Mouse (Mus musculus): ENCODE measurements around the gene Cbfa2t3. TPM values are rescaled to one million over a fixed set of nuclear protein-coding genes. Genes with fewer than 3 reads are reported as not detected.

The Cbfa2t3 gene
- total and polyA plus RNA-seq, 3 experiments, result 10.5 to 102 TPM; not detected in 1

DNA sequence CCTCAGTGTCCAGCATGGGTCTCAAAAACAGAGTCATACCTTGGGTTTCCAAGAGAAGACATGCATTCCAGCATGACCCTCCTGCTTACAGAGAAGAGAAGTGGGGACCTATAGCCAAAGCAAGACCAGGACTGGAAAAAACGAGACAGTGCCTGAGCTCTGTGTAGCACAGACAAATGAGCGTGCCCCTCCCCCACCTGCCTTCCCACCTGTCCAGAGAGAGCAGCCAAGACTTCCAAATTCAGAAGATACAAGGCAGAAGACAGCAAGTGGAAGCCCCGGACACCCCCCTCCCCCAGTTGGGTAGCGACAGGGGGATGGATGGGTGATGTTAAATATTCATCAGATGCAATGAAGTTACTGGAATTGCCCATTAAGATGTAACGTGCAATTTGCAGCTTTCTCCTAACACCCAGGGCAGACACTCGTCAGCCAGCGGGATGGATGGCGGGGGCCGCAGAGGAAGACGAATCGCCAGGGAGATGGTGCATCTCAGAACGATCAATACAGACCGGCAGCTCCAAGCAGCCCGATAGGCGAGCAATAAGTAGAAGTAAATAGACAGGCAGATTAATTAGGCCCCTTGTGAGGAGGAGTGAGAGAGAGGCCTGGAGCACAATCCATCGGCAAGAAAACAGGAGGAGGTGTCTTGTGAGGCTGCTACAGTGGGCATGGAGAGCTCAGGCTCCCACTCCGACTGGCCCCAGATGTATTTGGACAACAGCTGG is 46.3 kb upstream of the Cbfa2t3 start:
- Histone ChIP-seq H3K9ac (ENCODE audit: control insufficient read depth, low read depth, low read length, poor library complexity, severe bottlenecking) (no peak overlapping the region), H3K79me2 (ENCODE audit: control insufficient read depth, insufficient read depth, low read length, poor library complexity) (no peaks in the 10 kb centered on the region), H3K27me3 (ENCODE audit: control insufficient read depth in 1 of 2, insufficient read depth in 2 of 2, low read length in 2 of 2) (no peaks in the 10 kb centered on the region), H3K36me3 (ENCODE audit: control insufficient read depth in 1 of 2, insufficient read depth in 2 of 2, low read length in 2 of 2) (peaks cover 0 to 9% of the 10 kb centered on the region in 2 experiments; a peak in 2 of 4 replicates), H3K9me3 (replicated peaks; ENCODE audit: insufficient read depth, low read length) (no peaks in the 10 kb centered on the region), H3K27ac (ENCODE audit: control insufficient read depth, low read depth, low read length) (no peak overlapping the region), H3K4me1 (ENCODE audit: control insufficient read depth in 1 of 2, insufficient read depth in 2 of 2, low read length in 2 of 2) (peaks cover 9 to 10% of the 10 kb centered on the region in 2 experiments), H3K4me3 (ENCODE audit: control insufficient read depth in 1 of 2, insufficient read depth in 1 of 2, low read depth in 2 of 2, low read length in 2 of 2) (no peak overlapping the region)
- TF ChIP-seq BHLHE40 (IDR thresholded peaks at IDR 0.05; ENCODE audit: borderline replicate concordance, low read depth, low read length) (no peak), ELF1 (IDR thresholded peaks at IDR 0.05; ENCODE audit: low read depth, low read length) (no peak), RCOR1 (IDR thresholded peaks at IDR 0.05; ENCODE audit: low read depth, low read length) (no peak), ZKSCAN1 (IDR thresholded peaks at IDR 0.05; ENCODE audit: low read depth, low read length) (no peak), HCFC1 (IDR thresholded peaks at IDR 0.05; ENCODE audit: low read depth, low read length) (no peak), NELFE (IDR thresholded peaks at IDR 0.05; ENCODE audit: low read depth, low read length) (no peak), SMC3 (IDR thresholded peaks at IDR 0.05; ENCODE audit: low read depth, low read length) (no peak), CTCF (IDR thresholded peaks at IDR 0.05 in 2 of 3, conservative IDR thresholded peaks at IDR 0.05 in 1 of 3; ENCODE audit: control insufficient read depth in 1 of 3, insufficient read depth in 1 of 3, low read depth in 2 of 3, low read length in 3 of 3, poor library complexity in 1 of 3, severe bottlenecking in 1 of 3) (no peak), MXI1 (IDR thresholded peaks at IDR 0.05; ENCODE audit: low read depth, low read length) (no peak), ETS1 (IDR thresholded peaks at IDR 0.05; ENCODE audit: low read depth, low read length) (no peak), GATA1 (IDR thresholded peaks at IDR 0.05; ENCODE audit: low read depth, low read length) (no peak), RAD21 (IDR thresholded peaks at IDR 0.05; ENCODE audit: low read depth, low read length) (no peak), MYC (IDR thresholded peaks at IDR 0.05; ENCODE audit: low read depth, low read length) (no peak), MAX (IDR thresholded peaks at IDR 0.05; ENCODE audit: low read length) (no peak)
- DNase-seq (ENCODE audit: low read depth, low spot score), result no peak

GRCm38 (mm10) chr8:122742471-122742870 is 43.6 kb upstream of the Cbfa2t3 start:
- no peaks in the 10 kb centered on the region for H3K9me3 ChIP-seq (replicated peaks; ENCODE audit: insufficient read depth, low read length)
- H3K27me3 ChIP-seq (ENCODE audit: control insufficient read depth in 1 of 2, insufficient read depth in 2 of 2, low read length in 2 of 2), result no peaks in the 10 kb centered on the region
- H3K27ac ChIP-seq (ENCODE audit: control insufficient read depth, low read depth, low read length), result no peak overlapping the region
- no peak overlapping the region for H3K9ac ChIP-seq (ENCODE audit: control insufficient read depth, low read depth, low read length, poor library complexity, severe bottlenecking)
- H3K4me1 ChIP-seq (ENCODE audit: control insufficient read depth in 1 of 2, insufficient read depth in 2 of 2, low read length in 2 of 2), result peaks cover 5 to 19% of the 10 kb centered on the region in 2 experiments
- no peak for DNase-seq (ENCODE audit: low read depth, low spot score)
- peaks cover 0 to 9% of the 10 kb centered on the region in 2 experiments; a peak in 2 of 4 replicates for H3K36me3 ChIP-seq (ENCODE audit: control insufficient read depth in 1 of 2, insufficient read depth in 2 of 2, low read length in 2 of 2)
- TF ChIP-seq UBTF (IDR thresholded peaks at IDR 0.05; ENCODE audit: borderline replicate concordance, insufficient read depth, low read depth, low read length) (no peak), NELFE (IDR thresholded peaks at IDR 0.05; ENCODE audit: low read depth, low read length) (no peak), POLR2AphosphoS5 (IDR thresholded peaks at IDR 0.05; ENCODE audit: borderline replicate concordance, low read depth, low read length) (no peak), MYC (IDR thresholded peaks at IDR 0.05; ENCODE audit: low read depth, low read length) (no peak), GABPA (IDR thresholded peaks at IDR 0.05; ENCODE audit: low read depth, low read length) (no peak), MEF2A (IDR thresholded peaks at IDR 0.05; ENCODE audit: extremely low read depth, insufficient replicate concordance, low read depth, low read length, poor library complexity, severe bottlenecking) (no peak), SIN3A (IDR thresholded peaks at IDR 0.05; ENCODE audit: low read length) (no peak), ETS1 (IDR thresholded peaks at IDR 0.05; ENCODE audit: low read depth, low read length) (no peak), MYB (IDR thresholded peaks at IDR 0.05; ENCODE audit: low read depth, low read length) (no peak), E2F4 (IDR thresholded peaks at IDR 0.05; ENCODE audit: borderline replicate concordance, low read depth, low read length) (no peak), RAD21 (IDR thresholded peaks at IDR 0.05; ENCODE audit: low read depth, low read length) (no peak), MAZ (IDR thresholded peaks at IDR 0.05; ENCODE audit: low read depth, low read length) (no peak), BHLHE40 (IDR thresholded peaks at IDR 0.05; ENCODE audit: borderline replicate concordance, low read depth, low read length) (no peak), RCOR1 (IDR thresholded peaks at IDR 0.05; ENCODE audit: low read depth, low read length) (no peak)
- no peaks in the 10 kb centered on the region for H3K79me2 ChIP-seq (ENCODE audit: control insufficient read depth, insufficient read depth, low read length, poor library complexity)
- H3K4me3 ChIP-seq (ENCODE audit: control insufficient read depth in 1 of 2, insufficient read depth in 1 of 2, low read depth in 2 of 2, low read length in 2 of 2), result no peak overlapping the region

Measured in MEL (cell line).